Mouse (Mus musculus) thymus, postnatal 25 days (tissue): ENCODE data around the gene Lamc3.

Source experiments
- DNase-seq: peaks from one replicate; pipeline ENCODE4 v3.0.0; 2022

The Lamc3 gene

GRCm38 (mm10) chr2:31887030-31887429 lies at the start of gene Lamc3:
Gene Lamc3, plus strand, starts transcription at chr2:31887291.
- DNase-seq, result peak; percentile 36

- no peak for DNase-seq
Measured at GRCm38 (mm10) chr2:31838868-31839267, 48.2 kb upstream of the Lamc3 start.

GRCm38 (mm10) chr2:31844729-31845136 lies 42.4 kb upstream of the Lamc3 start:
- no peak for DNase-seq

GRCm38 (mm10) chr2:31845512-31845895 lies 41.6 kb upstream of the Lamc3 start:
- no peak for DNase-seq

GRCm38 (mm10) chr2:31845896-31846691 lies 41.0 kb upstream of the Lamc3 start, which contains the start of gene Fibcd1:
Gene Fibcd1, minus strand, starts transcription at chr2:31846005.
- DNase-seq, result peak; percentile 48

GRCm38 (mm10) chr2:31846692-31847660 lies 40.1 kb upstream of the Lamc3 start:
- peak; percentile 57 for DNase-seq

- DNase-seq, result peak; percentile 68
Measured at GRCm38 (mm10) chr2:31847908-31848307, 39.2 kb upstream of the Lamc3 start.

GRCm38 (mm10) chr2:31850141-31850540 lies 37.0 kb upstream of the Lamc3 start:
- DNase-seq, result no peak

GRCm38 (mm10) chr2:31855991-31856390 lies 31.1 kb upstream of the Lamc3 start:
- DNase-seq, result no peak

GRCm38 (mm10) chr2:31857180-31857579 lies 29.9 kb upstream of the Lamc3 start:
- DNase-seq, result no peak

- DNase-seq, result no peak
Measured at GRCm38 (mm10) chr2:31858500-31858899, 28.6 kb upstream of the Lamc3 start.

- no peak for DNase-seq
Measured at GRCm38 (mm10) chr2:31862919-31863318, 24.2 kb upstream of the Lamc3 start.

GRCm38 (mm10) chr2:31863766-31864165 lies 23.3 kb upstream of the Lamc3 start:
- no peak for DNase-seq

GRCm38 (mm10) chr2:31864891-31865290 lies 22.2 kb upstream of the Lamc3 start:
- no peak for DNase-seq

- no peak for DNase-seq
Measured at GRCm38 (mm10) chr2:31865322-31865721, 21.8 kb upstream of the Lamc3 start.

- no peak for DNase-seq
Measured at GRCm38 (mm10) chr2:31865794-31866193, 21.3 kb upstream of the Lamc3 start.

- no peak for DNase-seq
Measured at GRCm38 (mm10) chr2:31867773-31868537, 19.1 kb upstream of the Lamc3 start.

- DNase-seq, result no peak
Measured at GRCm38 (mm10) chr2:31868538-31869164, 18.4 kb upstream of the Lamc3 start.

- DNase-seq, result no peak
Measured at GRCm38 (mm10) chr2:31869692-31870091, 17.4 kb upstream of the Lamc3 start.

GRCm38 (mm10) chr2:31870683-31871082 lies 16.4 kb upstream of the Lamc3 start:
- no peak for DNase-seq

- DNase-seq, result no peak
Measured at GRCm38 (mm10) chr2:31874290-31874855, 12.7 kb upstream of the Lamc3 start.

- no peak for DNase-seq
Measured at GRCm38 (mm10) chr2:31876446-31876845, 10.6 kb upstream of the Lamc3 start.
